Mouse (Mus musculus) lung, postnatal 0 days (tissue): ENCODE data around the gene Tbc1d10c.

Source experiments
- CTCF ChIP-seq: IDR thresholded peaks from 2 replicates; pipeline ENCODE4 v1.5.1; 2016; ENCODE audit warnings: antibody characterized with exemption, mild to moderate bottlenecking
- EP300 ChIP-seq: IDR thresholded peaks from 2 replicates; pipeline ENCODE4 v1.6.1; 2016; ENCODE audit warnings: antibody characterized with exemption, mild to moderate bottlenecking, control low read depth

DNA sequence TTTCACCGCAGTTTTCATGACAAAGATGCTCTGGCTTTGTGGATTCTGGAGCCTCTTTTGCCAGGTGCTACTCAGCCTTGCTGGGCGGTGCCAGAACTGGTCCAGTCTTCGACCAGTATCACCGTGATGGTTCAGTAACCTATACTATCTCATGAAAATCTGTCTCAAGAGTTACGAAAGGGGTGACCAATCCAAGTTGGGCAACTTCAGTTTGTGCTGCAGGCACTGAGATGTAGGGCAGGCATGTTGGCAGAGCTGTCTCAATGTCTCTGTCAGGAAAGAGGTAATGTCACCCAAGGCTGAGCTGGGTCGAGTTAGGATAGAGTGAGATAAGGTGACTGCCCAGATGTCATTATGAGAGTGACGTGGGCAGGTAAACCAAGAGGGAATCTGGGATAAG, 10.7 kb downstream of the Tbc1d10c start:
- TF ChIP-seq CTCF (no peak), EP300 (no peak)
